Mouse (Mus musculus) cerebellum, adult 2 months (tissue): Measurements from ENCODE around the gene Nr6a1.

ENCODE experiments used
- CTCF ChIP-seq: fragments of 200-500 bp; IDR thresholded peaks from 2 replicates; pipeline ENCODE4 v1.5.1; 2011; ENCODE audit warnings: low read depth, mild to moderate bottlenecking, control low read depth, low read length, moderate library complexity, borderline replicate concordance; ENCODE audit not compliant: insufficient read depth
- POLR2A ChIP-seq: fragments of 200-500 bp; IDR thresholded peaks from 2 replicates; pipeline ENCODE4 v1.6.1; 2011; ENCODE audit warnings: low read length, control low read depth, borderline replicate concordance; ENCODE audit not compliant: insufficient read depth

GRCm38 (mm10) chr2:38944460-38945161, 17.1 kb upstream of the Nr6a1 start:
- TF ChIP-seq CTCF (no peak), POLR2A (no peak)
